Mouse (Mus musculus) heart, embryonic 15.5 days (tissue): Measurements from ENCODE around the gene Mrgprf. TPM values are rescaled to one million over a fixed set of nuclear protein-coding genes. Genes with fewer than 3 reads are reported as not detected.
A peak's percentile ranks its signal among the peaks of the same experiment; 100 is the strongest.

Source experiments
- ATAC-seq: fragments of 200-750 bp; cut with Nextera tagmentation; replicated peaks from 2 replicates; pipeline ENCODE4 v1.8.0; 2017; ENCODE audit warnings: low read depth, moderate TSS enrichment; ENCODE audit not compliant: insufficient number of reproducible peaks, insufficient read depth, low FRiP score
- H3K27ac ChIP-seq: fragments of 300-500 bp; sonication (generic); 2 replicates; pipeline ENCODE4 v1.5.1; 2015; ENCODE audit warnings: mild to moderate bottlenecking, inconsistent platforms
- H3K27me3 ChIP-seq: fragments of 300-500 bp; sonication (generic); 2 replicates; pipeline ENCODE4 v1.6.1; 2015; ENCODE audit warnings: inconsistent platforms
- H3K36me3 ChIP-seq: fragments of 300-500 bp; sonication (generic); 2 replicates; pipeline ENCODE4 v1.6.1; 2015; ENCODE audit warnings: mild to moderate bottlenecking, inconsistent platforms
- H3K4me1 ChIP-seq: fragments of 300-500 bp; sonication (generic); replicated peaks from 2 replicates; pipeline ENCODE4 v1.6.1; 2015; ENCODE audit warnings: inconsistent platforms
- H3K4me2 ChIP-seq: fragments of 300-500 bp; sonication (generic); 2 replicates; pipeline ENCODE4 v1.6.1; 2015; ENCODE audit warnings: inconsistent platforms, mild to moderate bottlenecking, moderate library complexity
- H3K4me3 ChIP-seq: fragments of 300-500 bp; sonication (generic); 2 replicates; pipeline ENCODE4 v1.5.1; 2015; ENCODE audit warnings: mild to moderate bottlenecking, inconsistent platforms
- H3K9ac ChIP-seq: fragments of 300-500 bp; sonication (generic); 2 replicates; pipeline ENCODE4 v1.6.1; 2015; ENCODE audit warnings: mild to moderate bottlenecking, inconsistent platforms
- H3K9me3 ChIP-seq: fragments of 300-500 bp; sonication (generic); replicated peaks from 2 replicates; pipeline ENCODE4 v1.6.1; 2016; ENCODE audit warnings: inconsistent platforms
- WGBS: fragments of 180-500 bp; shearing (Covaris S2); methylation state at CpG from one replicate; pipeline ENCODE4 v1.1.7; 2015; ENCODE audit warnings: mixed read lengths; 5-methylcytosine and 5-hydroxymethylcytosine counted together
- polyA plus RNA-seq: library from polyadenylated mRNA; unstranded; fragments of >200 nt; fragmentation: Nextera tagmentation; extraction: Ambion mirVana; gene quantifications from 2 replicates; pipeline ENCODE4 v1.2.1, GENCODE M21; 2015

Mrgprf gene
- polyA plus RNA-seq, 1 experiment from 2014 or later = 1.4 TPM

DNA sequence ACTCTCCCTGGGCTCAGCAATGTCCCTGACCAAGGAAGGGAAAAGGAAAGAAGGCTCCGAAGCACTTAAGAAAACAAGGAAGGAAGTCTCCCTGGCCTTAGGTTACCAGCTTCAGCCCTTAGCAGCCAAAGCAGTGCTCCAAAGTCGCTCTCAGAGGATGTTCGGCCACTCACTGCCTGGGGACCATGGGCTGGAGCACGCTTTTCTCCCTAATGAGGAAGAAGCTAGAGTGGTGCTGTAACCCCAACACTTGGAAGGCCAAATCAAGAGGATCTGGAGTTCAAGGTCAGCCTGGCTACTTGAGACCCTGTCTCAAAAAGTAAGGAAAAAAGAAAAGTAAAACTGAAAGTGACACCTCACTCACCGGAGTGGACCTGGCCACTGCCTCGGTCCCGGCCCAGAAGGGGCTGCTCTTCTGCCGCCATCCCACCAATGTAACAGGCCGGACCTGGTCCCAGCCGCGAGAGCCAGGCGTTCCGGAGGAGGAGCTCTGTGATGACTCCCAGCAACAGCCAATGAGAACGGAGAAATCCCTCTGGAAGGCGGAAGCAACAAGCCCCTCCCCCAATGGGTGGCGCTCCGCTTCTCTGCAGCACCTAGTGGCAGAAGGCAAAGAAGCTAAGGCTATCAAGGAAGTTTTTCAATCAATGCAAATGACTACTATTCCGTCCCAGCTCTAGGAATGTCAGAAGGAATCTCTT, 17.0 kb upstream of the Mrgprf start, which contains the start of gene Tpcn2:
Tpcn2 (minus strand) TSS at position 525 of the 701 bp plus-strand sequence.
- Histone ChIP-seq H3K36me3 (peaks cover 4% of the 10 kb centered on the region; the same call in 1 of the 2 replicates), H3K9me3 (no peaks in the 10 kb centered on the region), H3K9ac (peak within 1 kb of the TSS; percentile 56), H3K4me3 (peak within 1 kb of the TSS; percentile 60), H3K27ac (0 out of 2 replicates have a peak within 1 kb of the TSS, but pooled peaks have one; percentile 2), H3K4me1 (peaks cover 17% of the 10 kb centered on the region), H3K27me3 (no peaks in the 10 kb centered on the region), H3K4me2 (peak within 1 kb of the TSS; percentile 73)
- WGBS = 2% methylated on average over 18 of the region's 18 CpGs
- ATAC-seq = peak; percentile 88

DNA sequence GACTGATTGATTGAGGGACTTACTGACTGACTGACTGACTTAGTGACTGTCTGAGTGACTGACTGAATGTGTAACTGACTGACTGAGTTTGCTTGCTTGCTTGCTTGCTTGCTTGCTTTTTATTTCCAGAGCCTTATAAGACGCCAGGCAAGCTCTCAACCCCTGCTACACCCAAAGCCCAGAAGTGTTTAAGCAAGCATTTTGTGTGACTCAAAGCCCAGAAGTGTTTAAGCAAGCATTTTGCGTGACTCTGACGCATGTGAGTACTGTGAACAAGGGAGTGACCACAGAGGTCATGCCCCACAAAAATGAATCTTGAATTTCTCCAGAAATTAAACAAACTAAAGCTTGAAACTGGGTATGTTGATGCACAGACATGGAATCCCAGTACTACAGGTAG, 16.3 kb upstream of the Mrgprf start:
- Histone ChIP-seq H3K27ac (no peak overlapping the region), H3K4me3 (peak overlapping the region; percentile 60), H3K4me2 (peak overlapping the region; percentile 73), H3K36me3 (peaks cover 4% of the 10 kb centered on the region; the same call in 1 of the 2 replicates), H3K9me3 (no peaks in the 10 kb centered on the region), H3K4me1 (peaks cover 18% of the 10 kb centered on the region), H3K27me3 (no peaks in the 10 kb centered on the region), H3K9ac (no peak overlapping the region)
- no peak for ATAC-seq
- 45% methylated on average over 3 of the region's 3 CpGs for WGBS

GRCm38 (mm10) chr7:145285476-145285875, 15.2 kb upstream of the Mrgprf start:
- Histone ChIP-seq H3K9ac (no peak overlapping the region), H3K4me2 (no peak overlapping the region), H3K27me3 (no peaks in the 10 kb centered on the region), H3K27ac (no peak overlapping the region), H3K4me1 (peaks cover 23% of the 10 kb centered on the region), H3K36me3 (no peaks in the 10 kb centered on the region), H3K9me3 (no peaks in the 10 kb centered on the region), H3K4me3 (no peak overlapping the region)
- no peak for ATAC-seq
- 74% methylated on average over 4 of the region's 4 CpGs for WGBS

GRCm38 (mm10) chr7:145287410-145287809, 13.2 kb upstream of the Mrgprf start:
- no peak overlapping the region for H3K27ac ChIP-seq
- peaks cover 14% of the 10 kb centered on the region for H3K4me1 ChIP-seq
- no peaks in the 10 kb centered on the region for H3K36me3 ChIP-seq
- no peak for ATAC-seq
- 39% methylated on average over 6 of the region's 6 CpGs for WGBS
- H3K4me3 ChIP-seq = no peak overlapping the region
- H3K27me3 ChIP-seq = no peaks in the 10 kb centered on the region
- H3K9ac ChIP-seq = no peak overlapping the region
- no peaks in the 10 kb centered on the region for H3K9me3 ChIP-seq
- no peak overlapping the region for H3K4me2 ChIP-seq

- Histone ChIP-seq H3K36me3 (no peaks in the 10 kb centered on the region), H3K27me3 (no peaks in the 10 kb centered on the region), H3K4me2 (no peak overlapping the region), H3K9ac (no peak overlapping the region), H3K4me3 (no peak overlapping the region), H3K4me1 (peaks cover 6% of the 10 kb centered on the region; the same call in 1 of the 2 replicates), H3K27ac (no peak overlapping the region), H3K9me3 (no peaks in the 10 kb centered on the region)
- WGBS = 19% methylated on average over 5 of the region's 5 CpGs
- no peak for ATAC-seq
Observed at GRCm38 (mm10) chr7:145289302-145289701, 11.3 kb upstream of the Mrgprf start.

DNA sequence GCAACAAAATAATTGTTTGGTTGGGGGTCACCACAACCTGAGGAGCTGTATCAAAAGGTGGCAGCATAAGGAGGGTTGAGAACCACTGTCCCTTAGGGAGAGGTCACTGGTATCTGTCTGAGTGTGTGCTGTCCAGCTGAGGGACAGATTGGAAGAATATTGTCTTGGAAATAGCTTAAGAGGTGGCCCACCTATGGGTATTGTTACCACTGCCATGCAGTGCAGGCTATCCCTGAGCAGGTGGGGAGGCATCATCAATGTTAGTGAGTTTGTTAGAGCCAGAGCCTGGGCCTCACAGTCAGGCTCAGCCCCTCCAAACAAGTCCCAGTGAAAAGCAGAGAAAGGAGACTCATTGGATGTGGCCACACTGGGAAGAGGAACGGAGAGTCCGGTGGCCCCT, 8.8 kb upstream of the Mrgprf start:
- WGBS = 97% methylated on average over 2 of the region's 2 CpGs
- Histone ChIP-seq H3K9ac (no peak overlapping the region), H3K9me3 (no peaks in the 10 kb centered on the region), H3K4me3 (no peak overlapping the region), H3K27ac (no peak overlapping the region), H3K36me3 (no peaks in the 10 kb centered on the region), H3K4me2 (no peak overlapping the region), H3K27me3 (no peaks in the 10 kb centered on the region), H3K4me1 (peaks cover 6% of the 10 kb centered on the region; the same call in 1 of the 2 replicates)
- ATAC-seq = no peak

GRCm38 (mm10) chr7:145292726-145293125, 7.9 kb upstream of the Mrgprf start:
- 56% methylated on average over 2 of the region's 2 CpGs for WGBS
- no peaks in the 10 kb centered on the region for H3K27me3 ChIP-seq
- H3K4me1 ChIP-seq = peaks cover 6% of the 10 kb centered on the region; the same call in 1 of the 2 replicates
- no peak for ATAC-seq
- no peaks in the 10 kb centered on the region for H3K9me3 ChIP-seq
- no peak overlapping the region for H3K9ac ChIP-seq
- H3K27ac ChIP-seq = no peak overlapping the region
- H3K36me3 ChIP-seq = no peaks in the 10 kb centered on the region
- H3K4me3 ChIP-seq = no peak overlapping the region
- no peak overlapping the region for H3K4me2 ChIP-seq

- Histone ChIP-seq H3K4me2 (no peak overlapping the region), H3K27ac (no peak overlapping the region), H3K27me3 (no peaks in the 10 kb centered on the region), H3K9ac (no peak overlapping the region), H3K4me1 (peaks cover 6% of the 10 kb centered on the region; the same call in 1 of the 2 replicates), H3K36me3 (no peaks in the 10 kb centered on the region), H3K4me3 (no peak overlapping the region), H3K9me3 (no peaks in the 10 kb centered on the region)
- WGBS = 37% methylated on average over 6 of the region's 6 CpGs
- no peak for ATAC-seq
Observed at GRCm38 (mm10) chr7:145293859-145294258, 6.8 kb upstream of the Mrgprf start.

DNA sequence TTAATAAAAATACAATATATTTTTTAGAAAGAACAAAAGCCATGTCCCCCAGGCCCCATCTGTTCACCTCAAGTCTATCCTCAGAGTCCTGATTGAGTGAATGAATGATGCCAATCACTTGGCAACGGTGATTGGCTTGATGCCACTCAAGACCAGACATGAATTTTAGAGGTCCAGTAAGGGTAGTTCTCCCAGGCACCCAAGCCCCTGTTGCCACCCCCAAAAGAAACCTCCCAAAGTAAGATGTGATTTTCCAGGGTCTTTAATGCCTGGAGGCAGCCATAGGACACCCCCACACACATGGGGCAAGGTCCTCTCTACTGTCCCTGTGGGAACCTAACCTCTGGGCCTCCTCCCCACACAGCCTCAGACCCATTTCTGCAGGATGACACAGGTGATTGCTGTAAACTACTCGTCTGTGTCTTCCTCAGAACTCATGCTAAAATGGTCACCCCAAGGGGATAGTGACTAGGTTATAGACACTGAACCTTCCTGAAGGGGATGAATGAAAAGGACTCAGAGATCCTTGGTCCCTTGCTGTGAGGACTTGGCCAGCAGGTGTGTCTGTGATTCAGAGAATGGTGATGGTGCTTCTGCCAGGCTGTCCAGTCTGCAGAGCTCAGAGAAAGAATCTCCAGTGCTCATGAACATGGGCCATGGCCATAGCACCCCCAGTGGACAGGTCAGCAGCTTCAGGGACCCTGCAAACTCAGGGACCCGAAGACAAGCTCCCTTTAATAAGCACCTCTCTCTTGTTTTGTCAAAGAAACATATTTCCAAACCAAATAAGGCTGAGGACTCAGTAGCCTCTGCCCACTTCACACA, 1.8 kb upstream of the Mrgprf start:
- no peak for ATAC-seq
- no peak overlapping the region for H3K9ac ChIP-seq
- H3K4me1 ChIP-seq = peaks cover 12% of the 10 kb centered on the region
- 59% methylated on average over 3 of the region's 3 CpGs for WGBS
- no peak overlapping the region for H3K4me3 ChIP-seq
- no peak overlapping the region for H3K4me2 ChIP-seq
- peaks cover 6% of the 10 kb centered on the region; the same call in 1 of the 2 replicates for H3K27me3 ChIP-seq
- H3K27ac ChIP-seq = no peak overlapping the region
- H3K9me3 ChIP-seq = no peaks in the 10 kb centered on the region
- no peaks in the 10 kb centered on the region for H3K36me3 ChIP-seq

- Histone ChIP-seq H3K27me3 (peaks cover 6% of the 10 kb centered on the region; the same call in 1 of the 2 replicates), H3K9ac (no peak overlapping the region), H3K4me1 (peaks cover 12% of the 10 kb centered on the region), H3K36me3 (no peaks in the 10 kb centered on the region), H3K4me2 (no peak overlapping the region), H3K9me3 (no peaks in the 10 kb centered on the region), H3K27ac (no peak overlapping the region), H3K4me3 (no peak overlapping the region)
- ATAC-seq = no peak
- WGBS = 61% methylated on average over 7 of the region's 7 CpGs
Observed at GRCm38 (mm10) chr7:145299562-145300320, 887 bp upstream of the Mrgprf start.

GRCm38 (mm10) chr7:145301008-145301340, 346 bp downstream of the Mrgprf start:
- ATAC-seq = no peak
- peaks cover 12% of the 10 kb centered on the region for H3K4me1 ChIP-seq
- no peaks in the 10 kb centered on the region for H3K9me3 ChIP-seq
- H3K36me3 ChIP-seq = no peaks in the 10 kb centered on the region
- no peak overlapping the region for H3K4me3 ChIP-seq
- no peak overlapping the region for H3K9ac ChIP-seq
- peaks cover 6% of the 10 kb centered on the region; the same call in 1 of the 2 replicates for H3K27me3 ChIP-seq
- no peak overlapping the region for H3K27ac ChIP-seq
- H3K4me2 ChIP-seq = no peak overlapping the region
